Comparison of ENCODE assay signal across 21 mouse cellular contexts in genomic region chr10:14035607-14036006, GRCm38 (mm10).
DNase-seq lines count a peak whose midpoint lies in the region; ATAC-seq and TF ChIP-seq lines count a peak whose summit lies in the region.
"Had no signal": no experiment of that assay in that cellular context is flagged by ENCODE, and none has a peak within 500 bp of the region (broad histone marks: within the 10 kb centered on the region; RNA-seq: fewer than 3 reads in every experiment).

No protein-coding gene starts in this region.

- DNase-seq in kidney, adult 2 months, result peak; percentile 48
- DNase-seq in kidney, postnatal 10 days, result no peak
- peak; percentile 69 for DNase-seq in midbrain, embryonic 11.5 days (ENCODE audit: low spot score, missing footprints)
- peak; percentile 42 for DNase-seq in lung, postnatal 14 days
- no peak for DNase-seq in c-Kit-positive CD71-positive TER-119-positive erythroid progenitor cells, embryonic 14.5 days (ENCODE audit: low spot score)
- DNase-seq: adrenal gland, postnatal 14 days; cerebellum, adult 18-20 months; cerebellum, adult 9-11 months; gastrocnemius, postnatal 14 days; heart, postnatal 10 days; heart, postnatal 4 days had no signal

- peaks cover 68% of the 10 kb centered on the region for H3K79me2 ChIP-seq in myocyte (ENCODE audit: control insufficient read depth, insufficient read depth)

- no peak for TF ChIP-seq CTCF in kidney, adult 2 months (conservative IDR thresholded peaks at IDR 0.05; ENCODE audit: insufficient read depth, insufficient read length, low read depth, low read length)

- no peak overlapping the region for H3K27ac ChIP-seq in kidney, adult 2 months (ENCODE audit: insufficient read depth, low read depth, low read length)
- no peak overlapping the region for H3K27ac ChIP-seq in midbrain, embryonic 11.5 days (ENCODE audit: low read depth, low read length)
- H3K27ac ChIP-seq in midbrain, embryonic 13.5 days, result no peak overlapping the region
- H3K27ac ChIP-seq: embryonic facial prominence, embryonic 15.5 days; forebrain, embryonic 15.5 days; heart, embryonic 10.5 days; hindbrain, embryonic 12.5 days had no signal

- no peaks in the 10 kb centered on the region for H3K36me3 ChIP-seq in kidney, adult 2 months (ENCODE audit: control insufficient read depth, insufficient read depth, low read length)
- no peaks in the 10 kb centered on the region for H3K36me3 ChIP-seq in midbrain, embryonic 11.5 days (ENCODE audit: control insufficient read depth, insufficient read depth, low read length)
- H3K36me3 ChIP-seq in midbrain, embryonic 13.5 days, result no peaks in the 10 kb centered on the region
- H3K36me3 ChIP-seq in myocyte (ENCODE audit: control insufficient read depth, insufficient read depth), result no peaks in the 10 kb centered on the region
- H3K36me3 ChIP-seq: embryonic facial prominence, embryonic 15.5 days; forebrain, embryonic 15.5 days; heart, embryonic 10.5 days; hindbrain, embryonic 12.5 days had no signal

- H3K9me3 ChIP-seq in midbrain, embryonic 11.5 days (ENCODE audit: control insufficient read depth, low read length), result no peaks in the 10 kb centered on the region
- H3K9me3 ChIP-seq in midbrain, embryonic 13.5 days, result no peaks in the 10 kb centered on the region
- H3K9me3 ChIP-seq: embryonic facial prominence, embryonic 15.5 days; forebrain, embryonic 15.5 days; heart, embryonic 10.5 days; hindbrain, embryonic 12.5 days had no signal

- H3K4me1 ChIP-seq in kidney, adult 2 months (ENCODE audit: control insufficient read depth, insufficient read depth, low read length), result peaks cover 5% of the 10 kb centered on the region
- no peaks in the 10 kb centered on the region for H3K4me1 ChIP-seq in midbrain, embryonic 11.5 days (ENCODE audit: control insufficient read depth, insufficient read depth, low read length)
- H3K4me1 ChIP-seq in midbrain, embryonic 13.5 days (replicated peaks), result no peaks in the 10 kb centered on the region
- H3K4me1 ChIP-seq: embryonic facial prominence, embryonic 15.5 days; forebrain, embryonic 15.5 days; hindbrain, embryonic 12.5 days had no signal

- no peak overlapping the region for H3K4me3 ChIP-seq in kidney, adult 2 months (ENCODE audit: insufficient read depth, low read depth, low read length)
- H3K4me3 ChIP-seq in midbrain, embryonic 11.5 days (ENCODE audit: low read depth, low read length), result no peak overlapping the region
- no peak overlapping the region for H3K4me3 ChIP-seq in midbrain, embryonic 13.5 days (replicated peaks)
- no peak overlapping the region for H3K4me3 ChIP-seq in myocyte
- H3K4me3 ChIP-seq: embryonic facial prominence, embryonic 15.5 days; erythroblast, embryonic 14.5 days; forebrain, embryonic 15.5 days; heart, embryonic 10.5 days; hindbrain, embryonic 12.5 days had no signal

- H3ac ChIP-seq in myocyte (ENCODE audit: control insufficient read depth, insufficient read length), result no peak overlapping the region

- no peak overlapping the region for H3K4me2 ChIP-seq in midbrain, embryonic 11.5 days
- no peak overlapping the region for H3K4me2 ChIP-seq in midbrain, embryonic 13.5 days (replicated peaks)
- H3K4me2 ChIP-seq in myocyte (ENCODE audit: low read depth), result peak overlapping the region; percentile 60
- H3K4me2 ChIP-seq: embryonic facial prominence, embryonic 15.5 days; forebrain, embryonic 15.5 days; hindbrain, embryonic 12.5 days had no signal

- no peak overlapping the region for H3K9ac ChIP-seq in midbrain, embryonic 11.5 days (ENCODE audit: low read length)
- no peak overlapping the region for H3K9ac ChIP-seq in midbrain, embryonic 13.5 days (replicated peaks)
- H3K9ac ChIP-seq: embryonic facial prominence, embryonic 15.5 days; forebrain, embryonic 15.5 days; hindbrain, embryonic 12.5 days had no signal

- ATAC-seq in midbrain, embryonic 11.5 days (ENCODE audit: low FRiP score), result no peak
- no peak for ATAC-seq in midbrain, embryonic 13.5 days
- ATAC-seq: forebrain, embryonic 15.5 days; hindbrain, embryonic 16.5 days; Patski had no signal

- 54% methylated on average over 5 of the region's 5 CpGs for WGBS in kidney, adult 2 months
- 62% methylated on average over 5 of the region's 5 CpGs for WGBS in midbrain, embryonic 11.5 days
- WGBS in midbrain, embryonic 13.5 days, result 64% methylated on average over 5 of the region's 5 CpGs

- TF ChIP-seq POLR2A in kidney, adult 2 months (IDR thresholded peaks at IDR 0.05; ENCODE audit: low read depth, low read length), result no peak
- no peak for TF ChIP-seq POLR2A in myocyte (IDR thresholded peaks at IDR 0.05; ENCODE audit: insufficient read length, low read depth)

- no peaks in the 10 kb centered on the region for H3K27me3 ChIP-seq in kidney, adult 2 months (replicated peaks; ENCODE audit: control insufficient read depth, insufficient read depth, low read length)
- H3K27me3 ChIP-seq in midbrain, embryonic 11.5 days (ENCODE audit: control insufficient read depth, insufficient read depth, low read length), result no peaks in the 10 kb centered on the region
- H3K27me3 ChIP-seq in midbrain, embryonic 13.5 days, result no peaks in the 10 kb centered on the region
- no peaks in the 10 kb centered on the region for H3K27me3 ChIP-seq in myocyte (ENCODE audit: control insufficient read depth, insufficient read depth, insufficient read length)
- H3K27me3 ChIP-seq: CH12.LX; embryonic facial prominence, embryonic 15.5 days; forebrain, embryonic 15.5 days; hindbrain, embryonic 12.5 days; Patski had no signal

TF ChIP-seq in myocyte, 11 proteins besides CTCF, POLR2A, EP300 and RAD21:
- TF ChIP-seq CEBPB (IDR thresholded peaks at IDR 0.05; ENCODE audit: insufficient read depth, poor library complexity, severe bottlenecking) (no peak), MYOG (IDR thresholded peaks at IDR 0.05; ENCODE audit: control insufficient read depth in 1 of 3, insufficient read depth in 1 of 3, insufficient read length in 2 of 3, low read depth in 2 of 3) (no peak), TCF12 (IDR thresholded peaks at IDR 0.05; ENCODE audit: insufficient read depth, poor library complexity, severe bottlenecking) (no peak), TCF3 (IDR thresholded peaks at IDR 0.05; ENCODE audit: insufficient read length, low read depth) (no peak), POLR2AphosphoS2 (IDR thresholded peaks at IDR 0.05; ENCODE audit: insufficient read length, low read depth) (no peak), E2F4 (IDR thresholded peaks at IDR 0.05; ENCODE audit: insufficient read depth) (no peak), MYOD1 (IDR thresholded peaks at IDR 0.05; ENCODE audit: control insufficient read depth in 1 of 3, insufficient read length in 2 of 3, low read depth in 2 of 3) (no peak), USF1 (IDR thresholded peaks at IDR 0.05; ENCODE audit: low read depth) (no peak), SRF (IDR thresholded peaks at IDR 0.05; ENCODE audit: control insufficient read depth, insufficient read length, low read depth) (no peak), MAX (IDR thresholded peaks at IDR 0.05; ENCODE audit: low read depth) (no peak)
TF ChIP-seq in myocyte: peak in this region for 0.

Comparison
In these comparisons a context has a peak if more than half of its experiments do, and no peak if none do; other contexts are left out.
1. DNase-seq: peak in kidney, adult 2 months (single experiment), midbrain, embryonic 11.5 days (single experiment) and lung, postnatal 14 days (single experiment); none in kidney, postnatal 10 days (single experiment) and c-Kit-positive CD71-positive TER-119-positive erythroid progenitor cells, embryonic 14.5 days (single experiment).